1 mouse cellular context compared by ENCODE assay signal in the genomic region with DNA sequence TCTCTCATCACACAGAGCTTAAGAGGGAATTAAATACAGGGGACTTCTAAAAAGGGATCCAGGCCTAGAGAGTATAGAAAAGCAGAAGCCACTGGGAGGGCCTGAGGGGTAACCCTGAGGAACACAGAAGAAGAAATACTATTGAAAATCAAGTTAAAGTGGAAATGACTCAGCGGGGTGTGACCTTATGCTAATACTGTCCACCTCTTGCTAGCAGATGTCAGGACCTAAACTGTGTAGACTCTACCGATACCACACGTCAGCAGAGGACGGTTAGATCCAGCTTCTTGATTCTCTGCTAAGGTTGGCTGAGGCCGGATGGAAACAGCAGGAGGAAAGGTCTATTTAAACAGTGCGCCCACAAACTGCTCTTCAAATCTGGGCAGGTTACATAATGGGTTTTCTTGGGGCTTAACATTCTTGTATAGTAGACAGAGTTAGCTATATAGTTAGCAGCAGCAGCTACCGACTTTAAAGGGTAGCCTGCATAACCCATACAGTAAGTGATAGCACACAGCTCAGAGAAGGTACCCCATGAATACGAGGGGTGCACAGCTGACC.
TF ChIP-seq lines count a peak whose summit lies in the region.

No protein-coding gene starts in this region.

TF ChIP-seq in CH12.LX, 34 proteins besides CTCF, POLR2A, EP300 and RAD21 (continued from another document):
- TF ChIP-seq POLR2AphosphoS2 (IDR thresholded peaks at IDR 0.05; ENCODE audit: low read depth, low read length) (no peak), JUND (conservative IDR thresholded peaks at IDR 0.05; ENCODE audit: low read depth, low read length) (peak; percentile 73), IRF4 (IDR thresholded peaks at IDR 0.05; ENCODE audit: low read depth, low read length) (peak; percentile 83), ETS1 (conservative IDR thresholded peaks at IDR 0.05; ENCODE audit: low read depth, low read length) (peak; percentile 48; the same call in 1 of the 2 replicates)
